Mouse (Mus musculus) forebrain, embryonic 14.5 days (tissue): ENCODE data around the gene Rps11. TPM values are rescaled to one million over a fixed set of nuclear protein-coding genes. Genes with fewer than 3 reads are reported as not detected.
"Not testable (repeated sequence)": the region's sequence is repeated elsewhere in the genome, so short reads cannot be mapped to it uniquely, and the experiment has no call there.

Source experiments
- ATAC-seq: fragments of 200-750 bp; cut with Nextera tagmentation; 2 replicates; pipeline ENCODE4 v1.8.0; 2017; ENCODE audit warnings: mild to moderate bottlenecking, moderate library complexity
- DNase-seq: peaks from one replicate; pipeline ENCODE4 v3.0.0-alpha.2; 2015; ENCODE audit warnings: low spot score
- H3K27ac ChIP-seq: fragments of 300-500 bp; sonication (generic); 2 replicates; pipeline ENCODE4 v1.5.1; 2014; ENCODE audit warnings: low read depth, mild to moderate bottlenecking, control low read depth, low read length, moderate library complexity
- H3K27me3 ChIP-seq: fragments of 300-500 bp; sonication (generic); replicated peaks from 2 replicates; pipeline ENCODE4 v1.6.1; 2014; ENCODE audit warnings: low read length, control low read depth, mixed read lengths; ENCODE audit not compliant: control insufficient read depth, insufficient read depth
- H3K36me3 ChIP-seq: fragments of 300-500 bp; sonication (generic); 2 replicates; pipeline ENCODE4 v1.6.1; 2014; ENCODE audit warnings: low read length, control low read depth; ENCODE audit not compliant: control insufficient read depth, insufficient read depth
- H3K4me1 ChIP-seq: fragments of 300-500 bp; sonication (generic); 2 replicates; pipeline ENCODE4 v1.6.1; 2014; ENCODE audit warnings: antibody characterized with exemption, low read length, control low read depth; ENCODE audit not compliant: control insufficient read depth, insufficient read depth
- H3K4me2 ChIP-seq: fragments of 300-500 bp; sonication (generic); 2 replicates; pipeline ENCODE4 v1.6.1; 2014; ENCODE audit warnings: mild to moderate bottlenecking, control low read depth, low read length
- H3K4me3 ChIP-seq: fragments of 300-500 bp; sonication (generic); 2 replicates; pipeline ENCODE4 v1.5.1; 2014; ENCODE audit warnings: low read depth, low read length, control low read depth
- H3K9ac ChIP-seq: fragments of 300-500 bp; sonication (generic); 2 replicates; pipeline ENCODE4 v1.6.1; 2014; ENCODE audit warnings: mild to moderate bottlenecking, low read length, control low read depth, moderate library complexity
- H3K9me3 ChIP-seq: fragments of 300-500 bp; sonication (generic); replicated peaks from 2 replicates; pipeline ENCODE4 v1.6.1; 2016; ENCODE audit warnings: low read length, control low read depth, mixed read lengths; ENCODE audit not compliant: control insufficient read depth
- WGBS: fragments of 180-500 bp; shearing (Covaris S2); extraction: QIAGEN DNeasy Blood & Tissue Kit; methylation state at CpG from one replicate; pipeline ENCODE4 v1.1.7; 2014; 5-methylcytosine and 5-hydroxymethylcytosine counted together
- polyA plus RNA-seq: library from polyadenylated mRNA; unstranded; fragments of >200 nt; fragmentation: Nextera tagmentation; extraction: Ambion mirVana; gene quantifications from 2 replicates; pipeline ENCODE4 v1.2.1, GENCODE M21; 2014

The Rps11 gene
- polyA plus RNA-seq, 1 experiment from 2014 or later = 1,280 TPM

DNA sequence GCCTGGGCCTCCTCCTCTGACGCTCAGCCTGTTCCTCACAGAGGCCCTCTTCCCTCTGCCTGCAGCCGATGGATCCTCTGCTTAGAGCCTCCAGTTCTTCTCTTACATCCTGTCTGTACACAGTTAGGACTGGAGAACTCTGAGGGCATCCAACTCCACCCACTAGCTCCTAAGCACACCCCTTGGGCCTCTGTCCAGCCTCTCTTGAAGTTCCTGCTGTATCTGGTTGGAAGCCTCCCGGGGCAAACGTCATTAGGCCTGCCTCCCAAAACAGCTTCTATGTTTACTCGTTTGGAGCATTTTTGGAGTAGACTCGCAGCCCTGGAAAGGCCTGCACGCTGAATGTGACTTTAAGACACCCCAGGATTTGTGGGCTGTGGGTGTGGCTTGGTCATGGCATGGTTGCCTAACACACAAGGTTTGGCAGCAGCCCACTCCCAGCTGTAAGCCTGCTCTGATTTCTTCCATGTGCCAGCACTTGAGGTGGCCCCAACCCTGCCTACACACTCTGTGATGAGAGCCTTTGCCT lies 20.5 kb downstream of the Rps11 start, which contains the start of gene Fcgrt:
TSS of gene Fcgrt (minus strand) at position 200 of the 529 bp plus-strand sequence.
- Histone ChIP-seq H3K36me3 (no peaks in the 10 kb centered on the region), H3K9me3 (no peaks in the 10 kb centered on the region), H3K9ac (no peak within 1 kb of the TSS), H3K27me3 (no peaks in the 10 kb centered on the region), H3K4me3 (no peak within 1 kb of the TSS), H3K4me2 (no peak within 1 kb of the TSS), H3K27ac (no peak within 1 kb of the TSS), H3K4me1 (no peaks in the 10 kb centered on the region)
- WGBS = 79% methylated on average over 7 of the region's 7 CpGs
- ATAC-seq = no peak
- DNase-seq = no peak

DNA sequence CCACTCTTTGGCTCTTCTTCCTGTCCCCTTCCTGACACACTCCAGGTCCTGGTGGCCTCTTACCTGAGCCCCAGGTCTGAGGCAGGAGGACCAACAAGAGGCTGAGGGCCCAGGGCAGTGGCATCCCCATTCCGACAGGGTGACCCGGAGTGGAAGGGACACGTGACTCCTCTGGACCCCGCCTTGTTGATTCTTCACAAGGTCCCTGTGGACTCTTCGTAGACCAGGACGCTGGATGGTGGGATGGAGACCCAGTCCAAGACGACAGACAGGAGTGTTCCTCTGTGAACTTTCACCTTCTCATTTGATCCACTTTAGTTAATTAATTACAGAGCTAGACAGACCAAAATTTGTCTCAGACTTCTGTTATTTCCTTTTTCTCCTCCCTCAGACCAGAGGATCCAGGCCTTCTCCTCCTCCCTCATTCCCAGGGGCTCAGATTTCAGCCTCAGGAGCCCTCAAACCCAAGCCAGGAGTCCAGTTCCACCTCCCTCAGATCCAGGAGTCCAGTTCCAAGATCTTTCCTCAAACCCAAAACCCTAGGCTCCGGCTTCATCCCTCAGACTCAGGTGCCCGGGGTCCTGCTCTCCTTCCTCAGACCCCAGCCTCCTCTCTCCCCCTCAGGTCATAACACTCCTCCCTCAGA lies 21.2 kb downstream of the Rps11 start:
- 85% methylated on average over 9 of the region's 9 CpGs for WGBS
- ATAC-seq (no peak), DNase-seq (no peak)
- Histone ChIP-seq H3K9me3 (no peaks in the 10 kb centered on the region), H3K36me3 (no peaks in the 10 kb centered on the region), H3K9ac (no peak overlapping the region), H3K4me1 (no peaks in the 10 kb centered on the region), H3K27me3 (no peaks in the 10 kb centered on the region), H3K4me3 (no peak overlapping the region), H3K4me2 (no peak overlapping the region), H3K27ac (no peak overlapping the region)

DNA sequence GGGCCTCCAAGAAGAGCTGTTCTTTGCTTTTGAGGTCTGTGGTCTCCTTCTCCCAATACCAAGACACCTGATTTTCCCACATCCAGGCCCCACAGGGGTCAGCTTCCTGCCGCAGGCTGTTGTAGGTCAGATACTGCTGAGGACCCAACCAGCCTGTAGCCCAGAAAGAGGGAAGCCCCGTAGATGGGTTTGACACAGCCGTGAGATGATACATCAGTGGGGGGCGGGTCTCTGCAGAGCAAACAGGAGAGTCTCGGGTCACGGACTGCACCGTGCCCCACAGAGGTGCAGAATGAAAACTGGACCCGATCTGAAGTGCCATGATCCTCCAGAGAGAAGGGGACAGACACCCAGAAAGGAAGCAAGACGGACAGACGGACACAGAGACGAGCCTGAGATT lies 21.8 kb downstream of the Rps11 start:
- no peak for DNase-seq
- no peak overlapping the region for H3K4me2 ChIP-seq

DNA sequence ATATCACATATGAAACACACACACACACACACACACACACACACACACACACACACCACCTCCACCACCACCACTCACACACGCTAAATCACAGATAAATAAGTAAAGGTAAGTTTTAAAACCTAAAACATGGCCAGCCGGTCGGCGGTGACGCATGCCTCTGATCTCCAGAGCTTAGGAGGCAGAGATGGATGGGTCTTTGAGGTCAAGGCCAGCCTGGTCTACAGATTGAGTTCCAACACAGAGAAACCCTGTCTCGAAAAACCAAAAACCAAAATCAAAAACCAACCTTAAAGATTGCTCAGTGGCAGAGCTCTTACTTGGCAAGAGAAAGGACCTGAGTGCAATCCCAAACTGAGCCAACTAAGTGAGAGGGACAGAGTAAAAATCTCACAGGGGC lies 24.2 kb downstream of the Rps11 start:
- no peaks in the 10 kb centered on the region for H3K4me1 ChIP-seq
- no peaks in the 10 kb centered on the region for H3K27me3 ChIP-seq
- H3K9me3 ChIP-seq = no peaks in the 10 kb centered on the region
- ATAC-seq (no peak), DNase-seq (no peak)
- H3K4me2 ChIP-seq = no peak overlapping the region
- H3K27ac ChIP-seq = no peak overlapping the region
- H3K36me3 ChIP-seq = no peaks in the 10 kb centered on the region
- H3K9ac ChIP-seq = no peak overlapping the region
- no peak overlapping the region for H3K4me3 ChIP-seq
- 93% methylated on average over 6 of the region's 6 CpGs for WGBS

More for the DNA sequence above, 21.8 kb downstream of the Rps11 start:
- no peak for ATAC-seq
- Histone ChIP-seq H3K27me3 (no peaks in the 10 kb centered on the region), H3K9ac (no peak overlapping the region), H3K36me3 (no peaks in the 10 kb centered on the region), H3K27ac (no peak overlapping the region), H3K9me3 (no peaks in the 10 kb centered on the region), H3K4me3 (no peak overlapping the region), H3K4me1 (no peaks in the 10 kb centered on the region)
- 87% methylated on average over 11 of the region's 11 CpGs for WGBS

DNA sequence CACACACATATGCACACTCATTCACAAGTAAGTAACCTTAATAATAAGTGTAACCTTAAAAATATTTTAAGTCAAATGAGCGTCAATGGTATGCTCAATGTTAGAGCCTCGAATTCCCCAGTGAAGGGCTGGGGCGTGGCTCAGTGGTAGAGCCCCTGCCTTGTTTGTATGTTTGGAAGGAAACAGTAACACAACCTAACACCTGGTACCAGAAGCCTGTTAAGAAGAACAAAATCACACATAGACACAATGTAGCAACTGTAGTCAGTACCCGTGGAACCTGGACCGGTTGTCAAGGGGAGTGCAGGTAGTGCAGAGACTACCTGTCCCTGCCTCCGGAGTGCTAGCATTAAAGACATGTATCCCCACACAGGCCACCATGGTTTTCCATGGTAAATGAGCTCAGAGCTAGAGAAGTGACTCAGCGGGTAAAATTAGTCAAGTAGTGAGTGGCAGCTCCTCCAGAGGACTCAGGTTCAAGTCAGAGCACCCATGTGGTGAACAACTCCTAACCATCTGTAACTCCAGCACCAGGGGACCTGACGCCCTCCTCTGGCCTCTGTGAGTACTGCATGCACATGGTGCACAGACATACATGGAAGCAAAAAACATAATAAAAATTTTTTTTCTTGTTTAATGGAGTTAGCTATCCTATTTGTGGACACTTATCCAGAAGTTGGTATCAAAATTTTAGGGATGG lies 25.5 kb downstream of the Rps11 start:
- no peaks in the 10 kb centered on the region for H3K36me3 ChIP-seq
- ATAC-seq (no peak), DNase-seq (no peak)
- no peak overlapping the region for H3K9ac ChIP-seq
- H3K9me3 ChIP-seq = no peaks in the 10 kb centered on the region
- H3K4me2 ChIP-seq = no peak overlapping the region
- no peaks in the 10 kb centered on the region for H3K27me3 ChIP-seq
- H3K4me3 ChIP-seq = no peak overlapping the region
- WGBS = 91% methylated on average over 8 of the region's 8 CpGs
- H3K4me1 ChIP-seq = no peaks in the 10 kb centered on the region
- H3K27ac ChIP-seq = no peak overlapping the region

DNA sequence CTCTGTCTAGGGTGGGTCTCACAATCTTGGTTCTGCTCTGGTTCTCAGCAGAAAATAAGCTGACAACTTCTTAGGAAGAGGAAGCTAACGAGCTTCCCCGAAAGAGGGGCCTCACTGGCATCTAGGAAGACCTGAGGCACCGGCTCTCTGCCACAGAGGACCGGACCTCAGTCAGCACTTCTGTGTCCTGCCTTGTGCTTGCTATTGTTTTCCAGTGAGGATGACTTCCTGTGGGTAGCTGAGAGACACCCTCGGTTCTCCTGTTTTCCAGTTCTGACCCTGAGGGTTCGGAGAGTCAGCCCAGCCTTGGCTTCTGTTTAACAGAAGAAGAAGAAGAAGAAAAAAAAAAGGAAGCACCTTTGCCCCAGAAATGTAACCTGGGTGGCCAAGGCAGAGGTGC lies 26.8 kb downstream of the Rps11 start:
- Histone ChIP-seq H3K9ac (no peak overlapping the region), H3K4me2 (no peak overlapping the region), H3K4me1 (no peaks in the 10 kb centered on the region), H3K27ac (no peak overlapping the region), H3K27me3 (no peaks in the 10 kb centered on the region), H3K36me3 (no peaks in the 10 kb centered on the region), H3K9me3 (no peaks in the 10 kb centered on the region), H3K4me3 (no peak overlapping the region)
- 41% methylated on average over 6 of the region's 6 CpGs for WGBS
- no peak for ATAC-seq
- no peak for DNase-seq

DNA sequence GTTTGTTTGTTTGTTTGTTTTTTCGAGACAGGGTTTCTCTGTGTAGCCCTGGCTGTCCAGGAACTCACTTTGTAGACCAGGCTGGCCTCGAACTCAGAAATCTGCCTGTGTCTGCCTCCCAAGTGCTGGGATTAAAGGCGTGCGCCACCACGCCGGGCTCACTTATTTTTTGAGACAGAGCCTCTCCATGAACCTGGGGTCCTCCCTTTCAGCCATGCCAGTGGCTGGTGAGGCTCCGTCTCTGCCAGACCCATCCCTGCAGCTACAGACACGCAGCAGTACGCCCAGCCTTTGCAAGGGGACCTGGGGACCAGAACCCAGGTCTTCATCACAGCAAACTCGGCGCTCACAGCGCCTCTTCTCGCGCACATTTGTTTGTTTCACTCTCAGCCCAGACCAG lies 28.3 kb downstream of the Rps11 start:
- not testable (repeated sequence) for H3K4me3 ChIP-seq, H3K9ac ChIP-seq, H3K36me3 ChIP-seq, ATAC-seq, H3K4me2 ChIP-seq, H3K27ac ChIP-seq, DNase-seq, H3K27me3 ChIP-seq, H3K9me3 ChIP-seq, H3K4me1 ChIP-seq
- WGBS = 91% methylated on average over 14 of the region's 14 CpGs

DNA sequence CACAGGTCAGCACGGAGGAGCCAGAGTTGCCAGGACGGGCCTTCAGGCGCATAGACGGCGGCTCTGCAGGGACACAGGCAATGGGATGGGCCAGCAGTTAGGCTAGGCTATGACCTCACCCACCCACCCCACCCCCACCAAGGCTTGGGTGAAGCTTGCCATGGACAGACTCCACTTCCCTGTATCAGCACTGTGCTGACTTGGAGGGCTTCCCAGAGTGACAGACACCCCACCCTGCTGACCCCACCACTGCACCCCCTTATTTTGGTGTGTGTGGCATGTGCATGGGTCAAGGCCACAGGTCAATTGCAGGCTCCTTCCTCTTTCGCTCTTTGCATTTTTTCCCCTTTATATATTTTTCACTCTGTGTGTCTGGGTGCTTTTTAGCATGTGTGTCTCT lies 28.9 kb downstream of the Rps11 start:
- no peaks in the 10 kb centered on the region for H3K36me3 ChIP-seq
- no peak for ATAC-seq
- H3K4me2 ChIP-seq = no peak overlapping the region
- H3K9me3 ChIP-seq = no peaks in the 10 kb centered on the region
- H3K9ac ChIP-seq = no peak overlapping the region
- no peak for DNase-seq
- H3K27me3 ChIP-seq = no peaks in the 10 kb centered on the region
- H3K27ac ChIP-seq = no peak overlapping the region
- no peak overlapping the region for H3K4me3 ChIP-seq
- H3K4me1 ChIP-seq = peaks cover 8% of the 10 kb centered on the region; the same call in 1 of the 2 replicates
- WGBS = 84% methylated on average over 6 of the region's 6 CpGs

DNA sequence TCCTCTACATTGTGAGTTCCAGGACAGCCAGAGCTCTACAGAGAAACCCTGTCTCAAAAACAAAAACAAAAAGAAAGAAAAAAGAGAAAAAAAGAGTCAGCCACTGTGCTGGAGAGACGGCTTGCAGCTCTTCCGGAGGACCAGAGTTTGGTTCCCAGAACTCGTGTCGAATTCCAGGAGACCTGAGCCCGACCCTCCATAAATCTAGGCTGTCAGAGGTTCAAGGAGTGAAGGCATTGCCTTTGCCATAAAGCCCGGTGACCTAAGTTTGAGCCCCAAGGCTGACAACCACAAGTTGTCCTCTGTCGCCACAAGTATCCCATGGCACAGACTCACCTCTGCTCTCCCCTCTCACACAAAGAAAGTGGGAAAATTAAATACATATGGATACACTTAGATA lies 30.1 kb downstream of the Rps11 start:
- DNase-seq (no peak), ATAC-seq (no peak)
- H3K36me3 ChIP-seq = no peaks in the 10 kb centered on the region
- H3K27me3 ChIP-seq = no peaks in the 10 kb centered on the region
- H3K9me3 ChIP-seq = no peaks in the 10 kb centered on the region
- H3K4me1 ChIP-seq = peaks cover 8% of the 10 kb centered on the region; the same call in 1 of the 2 replicates
- no peak overlapping the region for H3K4me3 ChIP-seq
- 82% methylated on average over 7 of the region's 7 CpGs for WGBS
- no peak overlapping the region for H3K4me2 ChIP-seq
- no peak overlapping the region for H3K27ac ChIP-seq
- H3K9ac ChIP-seq = no peak overlapping the region
